In the genomic region with DNA sequence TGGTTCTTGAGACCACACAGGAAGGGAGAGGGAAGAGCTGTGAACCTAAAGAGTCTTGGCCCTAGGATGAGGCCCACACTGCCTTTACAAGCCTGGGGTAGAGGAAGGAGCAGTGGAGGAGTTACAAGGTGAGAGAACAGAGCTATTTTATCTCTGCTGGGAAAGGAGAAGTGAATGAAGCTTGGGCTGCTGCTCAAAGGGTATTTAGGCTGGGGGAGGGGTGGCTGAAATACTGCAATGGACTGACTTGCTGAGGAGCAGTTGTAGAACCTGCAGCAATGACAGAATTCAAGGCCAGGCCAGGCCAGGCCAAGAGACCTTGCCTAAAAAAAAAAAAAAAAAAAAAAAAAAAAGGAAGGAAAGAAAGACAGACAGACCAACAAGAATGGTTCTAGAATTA, we compare ENCODE assay signal across 17 mouse cellular contexts. TPM values are rescaled to one million over a fixed set of nuclear protein-coding genes. Genes with fewer than 3 reads are reported as not detected.
A peak's percentile ranks its signal among the peaks of the same experiment; 100 is the strongest.
DNase-seq lines count a peak whose midpoint lies in the region; ATAC-seq lines count a peak whose summit lies in the region.
"Had no signal": no experiment of that assay in that cellular context is flagged by ENCODE, and none has a peak within 500 bp of the region (broad histone marks: within the 10 kb centered on the region; RNA-seq: fewer than 3 reads in every experiment).

No protein-coding gene starts in this region.

- no peak overlapping the region for H3K4me3 ChIP-seq in liver, embryonic 15.5 days (replicated peaks)
- no peak overlapping the region for H3K4me3 ChIP-seq in forebrain, embryonic 16.5 days (replicated peaks; ENCODE audit: low read length)
- H3K4me3 ChIP-seq: midbrain, embryonic 13.5 days had no signal

- H3K27ac ChIP-seq in liver, embryonic 15.5 days (replicated peaks): no peak overlapping the region
- no peak overlapping the region for H3K27ac ChIP-seq in forebrain, embryonic 16.5 days (ENCODE audit: low read length)
- H3K27ac ChIP-seq: midbrain, embryonic 13.5 days had no signal

- intact Hi-C loops in gastrocnemius, postnatal 36 days (cut with DNase I): no loop called here

- peaks cover 63% of the 10 kb centered on the region for H3K4me1 ChIP-seq in liver, embryonic 15.5 days (replicated peaks)
- peaks cover 29% of the 10 kb centered on the region for H3K4me1 ChIP-seq in forebrain, embryonic 16.5 days (replicated peaks; ENCODE audit: control insufficient read depth, insufficient read depth, low read length)

- H3K36me3 ChIP-seq in liver, embryonic 15.5 days (replicated peaks): peaks cover 9% of the 10 kb centered on the region; the same call in 1 of the 2 replicates
- H3K36me3 ChIP-seq in forebrain, embryonic 16.5 days (ENCODE audit: control insufficient read depth, insufficient read depth): no peaks in the 10 kb centered on the region

- no peaks in the 10 kb centered on the region for H3K9me3 ChIP-seq in liver, embryonic 15.5 days (replicated peaks)
- H3K9me3 ChIP-seq in forebrain, embryonic 16.5 days (ENCODE audit: control insufficient read depth, low read length): no peaks in the 10 kb centered on the region
- H3K9me3 ChIP-seq: forebrain, embryonic 10.5 days; midbrain, embryonic 13.5 days had no signal

- peak; percentile 33 for DNase-seq in kidney, postnatal 14 days
- no peak for DNase-seq in kidney, postnatal 10 days
- peak; percentile 34 to 39 for DNase-seq in B cell, adult 2 months
- no peak for DNase-seq in gastrocnemius, postnatal 36 days
- no peak for DNase-seq in layer of hippocampus, postnatal 25 days (ENCODE audit: extremely low spot score in 1 of 2, low spot score in 1 of 2)
- DNase-seq: heart, postnatal 10 days; lung, adult 2 months; lung, postnatal 4 days; right cerebral cortex, postnatal 14 days had no signal

- peak; percentile 20 for ATAC-seq in granulocyte monocyte progenitor cell, adult 5-6 weeks (replicated peaks; ENCODE audit: poor library complexity, severe bottlenecking)
- no peak for ATAC-seq in liver, embryonic 15.5 days (ENCODE audit: insufficient read depth)
- no peak for ATAC-seq in forebrain, embryonic 16.5 days
- ATAC-seq: intestine, embryonic 16.5 days; midbrain, embryonic 13.5 days had no signal

- H3K4me2 ChIP-seq in liver, embryonic 15.5 days: peak overlapping the region; percentile 32; the same call in 1 of the 2 replicates
- H3K4me2 ChIP-seq in forebrain, embryonic 16.5 days (ENCODE audit: low read length): no peak overlapping the region

- H3K27me3 ChIP-seq in liver, embryonic 15.5 days: no peaks in the 10 kb centered on the region
- no peaks in the 10 kb centered on the region for H3K27me3 ChIP-seq in forebrain, embryonic 16.5 days (replicated peaks; ENCODE audit: control insufficient read depth, insufficient read depth, low read length)

- no peak overlapping the region for H3K9ac ChIP-seq in liver, embryonic 15.5 days
- no peak overlapping the region for H3K9ac ChIP-seq in forebrain, embryonic 16.5 days (replicated peaks; ENCODE audit: low read depth, low read length)
- H3K9ac ChIP-seq: midbrain, embryonic 13.5 days had no signal

RNA-seq across cellular contexts. Expression of gene Phgdh, which starts 4.5 kb away (rescaled TPM):
- total RNA-seq in granulocyte monocyte progenitor cell, adult 5-6 weeks (2014; fragmentation: Nextera tagmentation): 189 and 210 TPM in 2 replicates
- total RNA-seq in granulocyte monocyte progenitor cell, adult 5-6 weeks (2017): 479 and 570 TPM in 2 replicates
- 208 and 233 TPM in 2 replicates for polyA plus RNA-seq in liver, embryonic 15.5 days (2015; fragmentation: Nextera tagmentation; extraction: Ambion mirVana)
- total RNA-seq in gastrocnemius, postnatal 36 days (2021): 1 to 10 TPM; 2.3 to 2.9 TPM
- total RNA-seq in layer of hippocampus, postnatal 25 days (2021): 10 to 100 TPM; 67.5 to 79.6 TPM
- 168 and 190 TPM in 2 replicates for polyA plus RNA-seq in forebrain, embryonic 16.5 days (2015; fragmentation: Nextera tagmentation; extraction: Ambion mirVana)

RNA-seq across cellular contexts. Expression of gene Zfp697, which starts 46.9 kb away (rescaled TPM):
- total RNA-seq in granulocyte monocyte progenitor cell, adult 5-6 weeks (2014; fragmentation: Nextera tagmentation): 1.4 and 3.5 TPM in 2 replicates
- 0.36 and 1.5 TPM in 2 replicates for total RNA-seq in granulocyte monocyte progenitor cell, adult 5-6 weeks (2017)
- 1.9 and 2.1 TPM in 2 replicates for polyA plus RNA-seq in liver, embryonic 15.5 days (2015; fragmentation: Nextera tagmentation; extraction: Ambion mirVana)
- under 1 TPM; 0.37 to 0.46 TPM for total RNA-seq in gastrocnemius, postnatal 36 days (2021)
- total RNA-seq in layer of hippocampus, postnatal 25 days (2021): 10 to 100 TPM; 24.0 to 27.7 TPM
- 14.7 and 18.1 TPM in 2 replicates for polyA plus RNA-seq in forebrain, embryonic 16.5 days (2015; fragmentation: Nextera tagmentation; extraction: Ambion mirVana)
- polyA plus RNA-seq: CD4-positive, CD25-positive, alpha-beta regulatory T cell, adult 4 months had no signal

RNA-seq across cellular contexts. Expression of gene Hmgcs2, which starts 55.1 kb away (rescaled TPM):
- total RNA-seq in granulocyte monocyte progenitor cell, adult 5-6 weeks (2014; fragmentation: Nextera tagmentation): 0.17 TPM in 1 of 2 replicates, not detected in the other
- total RNA-seq in granulocyte monocyte progenitor cell, adult 5-6 weeks (2017): not detected in 2 replicates
- 155 and 223 TPM in 2 replicates for polyA plus RNA-seq in liver, embryonic 15.5 days (2015; fragmentation: Nextera tagmentation; extraction: Ambion mirVana)
- total RNA-seq in gastrocnemius, postnatal 36 days (2021): 1 to 10 TPM in 1 of 2 experiments, under 1 TPM in 1; 0.97 to 1.4 TPM
- 10 to 100 TPM in 1 of 2 experiments, 1 to 10 TPM in 1; 9.6 to 10.4 TPM for total RNA-seq in layer of hippocampus, postnatal 25 days (2021)
- polyA plus RNA-seq in forebrain, embryonic 16.5 days (2015; fragmentation: Nextera tagmentation; extraction: Ambion mirVana): 10.8 and 12.8 TPM in 2 replicates
- polyA plus RNA-seq: activated CD4-positive, CD25-positive, alpha-beta regulatory T cell, adult 4 months; CD4-positive, CD25-positive, alpha-beta regulatory T cell, adult 4 months had no signal

Comparison
In these comparisons a context has a peak if more than half of its experiments do, and no peak if none do; other contexts are left out.
1. DNase-seq: peak in kidney, postnatal 14 days (single experiment) and B cell, adult 2 months (2 of 2); none in kidney, postnatal 10 days (single experiment), gastrocnemius, postnatal 36 days (0 of 2) and layer of hippocampus, postnatal 25 days (0 of 2).
2. RNA of gene Phgdh, which starts 4.5 kb away (total RNA-seq): 189 to 570 TPM in granulocyte monocyte progenitor cell, adult 5-6 weeks and 67.5 to 79.6 TPM in layer of hippocampus, postnatal 25 days; 2.3 to 2.9 TPM in gastrocnemius, postnatal 36 days; every median in the first group is over 10 times any median in the second.
3. RNA of gene Zfp697, which starts 46.9 kb away (total RNA-seq): 24.0 to 27.7 TPM in layer of hippocampus, postnatal 25 days; 0.36 to 3.5 TPM in granulocyte monocyte progenitor cell, adult 5-6 weeks and 0.37 to 0.46 TPM in gastrocnemius, postnatal 36 days; every median in the first group is over 4 times any median in the second.
4. RNA of gene Hmgcs2, which starts 55.1 kb away (total RNA-seq): 9.6 to 10.4 TPM in layer of hippocampus, postnatal 25 days; 0.97 to 1.4 TPM in gastrocnemius, postnatal 36 days and 0.17 TPM in granulocyte monocyte progenitor cell, adult 5-6 weeks; every median in the first group is over 4 times any median in the second.